Mouse (Mus musculus) heart, postnatal 4 days (tissue): ENCODE results near the gene Adgre5. TPM values are rescaled to one million over a fixed set of nuclear protein-coding genes. Genes with fewer than 3 reads are reported as not detected.
A peak's percentile ranks its signal among the peaks of the same experiment; 100 is the strongest.

Experiments used
- DNase-seq: peaks from one replicate; pipeline ENCODE4 v3.0.0; 2021
- total RNA-seq, 2 experiments: library from RNA; stranded (reverse); gene quantifications; 2 replicates each; pipeline ENCODE4 v1.2.3; 2021

Gene Adgre5
- total RNA-seq, 2 experiments from 2014 or later: 62.8 to 63.4 TPM

DNA sequence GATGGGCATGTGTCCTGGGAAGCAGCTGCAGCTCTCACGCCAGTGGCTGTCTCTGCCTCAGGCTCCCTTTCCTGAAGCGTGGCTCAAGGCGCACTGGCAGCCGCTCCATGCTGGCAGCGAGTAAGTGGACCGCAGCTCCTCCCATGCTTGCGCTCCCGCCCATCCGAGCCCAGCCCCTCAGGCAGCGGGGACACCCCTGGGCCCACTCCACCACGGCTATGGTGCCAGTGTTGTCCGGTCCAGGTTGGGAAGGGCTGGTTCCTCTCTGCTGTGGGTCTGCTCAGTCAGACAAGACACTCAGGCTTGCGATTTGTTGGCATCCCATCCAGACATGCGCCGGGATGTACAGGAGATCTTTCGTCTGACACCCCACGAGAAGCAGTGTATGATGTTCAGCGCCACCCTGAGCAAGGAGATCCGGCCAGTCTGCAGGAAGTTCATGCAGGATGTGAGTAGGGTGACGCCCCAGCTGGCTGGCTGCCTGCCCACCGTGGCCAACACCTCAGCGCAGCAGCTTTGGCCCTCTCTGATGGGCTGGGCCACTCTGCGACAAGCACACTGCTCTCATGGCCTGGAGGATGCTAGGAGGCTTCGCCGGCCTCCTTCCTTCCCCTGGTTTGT, 19.6 kb downstream of the Adgre5 start:
- peak; percentile 83 for DNase-seq

DNA sequence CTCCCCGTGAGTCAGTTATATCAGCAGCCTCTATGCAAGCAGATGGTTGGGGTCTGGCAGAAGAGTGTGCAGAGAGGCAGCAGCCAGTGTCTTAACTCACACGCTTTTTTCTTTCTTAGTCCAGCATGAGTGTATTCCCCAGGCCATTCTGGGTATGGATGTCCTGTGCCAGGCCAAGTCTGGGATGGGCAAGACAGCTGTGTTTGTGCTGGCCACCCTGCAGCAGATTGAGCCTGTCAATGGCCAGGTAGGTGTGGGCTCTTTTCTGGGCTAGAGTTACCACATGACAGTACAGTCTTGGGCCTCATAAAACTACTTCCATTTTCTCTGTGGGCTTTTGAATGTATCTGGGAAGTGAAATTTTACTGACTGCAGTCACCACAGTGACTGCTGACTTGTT, 21.4 kb downstream of the Adgre5 start:
- no peak for DNase-seq

DNA sequence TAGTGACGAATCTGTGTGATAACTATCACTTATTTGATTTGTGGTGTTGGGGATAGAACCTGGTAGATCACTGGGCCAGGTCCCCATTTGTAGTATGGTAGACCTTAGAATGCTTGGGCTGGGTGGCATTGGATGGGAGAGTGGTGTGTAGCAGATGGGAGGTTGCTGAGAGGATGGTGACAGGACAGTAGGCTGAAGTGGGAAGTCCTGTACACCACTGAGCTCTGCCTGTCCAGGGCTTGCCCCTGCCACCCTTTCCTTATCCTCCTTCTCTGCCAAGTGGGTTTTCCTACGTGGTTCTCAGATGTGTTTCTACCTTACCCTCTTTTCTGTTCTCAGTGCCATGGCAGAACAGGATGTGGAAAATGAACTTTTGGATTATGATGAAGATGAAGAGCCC, 22.1 kb downstream of the Adgre5 start:
- no peak for DNase-seq

DNA sequence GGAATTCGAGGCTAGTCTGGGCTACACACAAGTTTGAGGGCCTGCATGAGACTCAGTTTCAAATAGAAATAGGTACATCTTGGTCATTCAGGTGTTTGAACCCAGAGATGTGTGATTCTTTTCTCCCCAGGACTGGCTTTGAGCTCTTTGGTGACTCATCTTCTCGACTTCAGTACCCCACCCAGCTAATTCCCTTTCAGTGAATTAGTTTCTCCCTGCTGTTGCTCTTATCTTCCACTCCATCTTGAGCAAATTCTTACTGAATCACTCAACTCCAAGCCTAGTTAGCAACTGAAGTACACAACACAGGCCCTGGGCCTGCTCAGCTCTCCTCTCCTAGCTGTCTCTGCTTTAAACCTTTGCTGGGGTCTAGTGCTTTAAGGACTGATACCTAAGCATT, 24.6 kb downstream of the Adgre5 start:
- DNase-seq: no peak

DNA sequence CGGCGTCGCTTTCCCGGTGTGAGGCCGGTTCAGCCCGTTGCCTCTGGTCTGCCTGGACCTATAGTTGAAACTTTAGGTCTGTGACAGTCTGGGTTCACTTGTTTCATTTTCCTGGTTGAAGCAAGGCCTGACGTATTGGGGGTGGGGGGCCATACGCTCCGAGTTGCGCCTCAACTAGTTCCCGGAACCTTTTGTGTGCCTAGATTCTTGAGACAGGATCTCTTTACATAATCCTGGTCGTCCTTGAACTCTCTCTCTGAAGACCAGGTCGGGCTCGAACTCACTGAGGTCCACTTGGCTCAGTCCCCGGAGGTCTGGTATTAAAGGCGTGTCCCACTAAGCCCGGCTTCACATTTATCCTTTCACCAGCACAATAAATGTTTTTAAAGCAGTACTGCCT, 25.4 kb downstream of the Adgre5 start:
- no peak for DNase-seq

DNA sequence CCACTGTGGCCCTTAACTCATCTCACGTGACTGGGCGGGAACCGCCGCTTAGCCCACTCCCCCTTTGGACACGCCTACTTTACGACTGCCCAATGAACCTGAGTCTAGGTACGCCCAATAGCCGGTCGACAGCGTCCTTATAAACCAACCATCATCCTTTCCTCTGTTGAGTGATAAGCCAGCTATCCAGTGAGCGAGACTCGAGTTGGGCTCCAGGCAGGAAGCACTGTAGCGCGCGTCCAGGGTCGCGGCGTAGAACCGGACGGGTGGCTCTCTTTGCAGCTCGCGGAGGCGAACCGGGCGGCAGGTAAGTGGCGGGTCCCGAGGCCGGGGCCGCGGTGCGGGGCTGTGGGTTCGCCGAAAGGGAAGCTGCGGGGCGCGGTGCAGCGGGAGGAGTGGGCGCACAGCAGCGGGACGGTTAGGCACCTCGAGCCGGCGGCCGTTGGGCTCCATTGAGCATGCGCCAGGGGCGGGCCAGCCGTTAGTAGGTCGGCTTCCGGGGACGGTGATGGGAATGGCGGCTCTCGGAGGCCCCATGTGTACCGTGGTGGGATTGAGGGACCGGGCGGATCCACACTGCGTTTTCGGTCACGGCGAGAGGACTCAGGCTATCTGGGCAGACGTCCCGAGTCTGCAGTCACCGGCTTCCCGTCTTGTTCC, 26.0 kb downstream of the Adgre5 start, which contains the start of gene Ddx39:
Gene Ddx39, plus strand, starts transcription at position 147 of the 660 bp plus-strand sequence.
- peak; percentile 95 for DNase-seq

DNA sequence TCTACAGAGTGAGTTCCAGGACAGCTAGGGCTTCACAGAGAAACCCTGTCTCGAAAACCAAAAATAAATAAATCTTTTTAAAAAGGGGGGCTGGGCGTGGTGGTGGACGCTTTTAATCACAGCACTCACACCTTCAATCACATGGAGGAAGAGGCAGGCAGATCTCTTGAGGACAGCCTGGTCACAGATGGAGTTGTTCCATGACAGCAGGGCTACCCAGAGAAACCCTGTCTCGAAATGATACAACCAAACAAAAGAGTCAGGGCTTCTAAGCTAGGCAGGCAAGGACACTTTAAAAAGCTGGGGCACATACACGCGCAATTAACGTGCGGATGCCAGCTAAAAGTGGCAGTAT, 26.5 kb downstream of the Adgre5 start:
- no peak for DNase-seq

DNA sequence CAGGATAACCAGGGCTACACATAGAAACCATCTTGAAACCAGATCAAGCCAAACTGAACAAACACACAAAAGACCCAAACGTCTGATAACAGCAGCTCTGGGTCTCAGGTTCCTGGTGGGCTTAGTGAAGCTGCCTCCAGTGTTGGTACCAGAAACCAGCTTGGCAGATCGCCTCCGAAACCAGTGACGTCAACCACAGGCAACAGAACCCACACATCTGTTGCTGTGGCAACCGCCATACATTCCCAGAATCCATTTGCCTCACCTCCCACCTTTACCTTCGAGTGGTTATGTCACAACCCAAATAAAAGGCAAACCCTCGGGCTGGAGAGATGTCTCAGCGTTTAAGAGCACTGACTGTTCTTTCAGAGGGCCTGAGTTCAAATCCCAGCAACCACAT, 33.6 kb downstream of the Adgre5 start:
- DNase-seq: no peak

DNA sequence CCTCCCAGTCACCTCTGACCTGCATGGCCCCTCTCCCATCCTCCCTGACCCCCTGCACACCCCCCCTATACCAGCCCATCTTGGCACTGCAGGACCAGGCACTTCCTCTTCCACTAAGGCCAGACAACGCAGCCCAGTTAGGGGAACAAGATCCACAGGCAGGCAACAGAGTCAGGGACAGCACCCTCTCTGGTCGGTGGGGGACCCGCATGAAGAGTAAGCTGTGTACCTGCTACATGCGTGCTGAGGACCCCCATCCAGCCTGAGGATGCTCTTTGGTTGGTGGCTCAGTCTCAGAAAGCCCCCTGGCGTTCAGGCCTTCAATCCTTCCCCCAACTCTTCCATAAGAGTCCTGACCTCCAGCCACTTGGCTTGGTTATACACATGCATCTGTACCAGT, 34.7 kb downstream of the Adgre5 start:
- DNase-seq: no peak

DNA sequence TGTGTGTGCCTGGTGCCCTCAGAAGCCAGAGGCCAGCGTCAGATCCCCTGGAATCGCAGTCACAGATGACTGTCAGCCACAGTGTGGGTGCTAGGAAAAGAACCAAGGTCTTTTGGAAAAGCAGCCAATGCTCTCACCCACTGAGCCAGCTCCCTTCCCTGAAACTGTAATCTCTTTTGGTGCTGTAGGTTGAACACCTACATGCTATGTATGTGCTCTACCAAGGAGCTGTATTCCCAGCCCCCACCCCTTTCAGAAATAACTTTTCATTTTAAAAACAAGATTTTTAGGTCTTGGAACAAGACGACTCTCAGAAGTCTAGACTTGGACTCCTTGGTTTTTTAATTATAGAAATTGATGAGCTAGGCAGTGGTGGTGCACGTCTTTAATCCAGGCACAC, 37.7 kb downstream of the Adgre5 start:
- DNase-seq: no peak

DNA sequence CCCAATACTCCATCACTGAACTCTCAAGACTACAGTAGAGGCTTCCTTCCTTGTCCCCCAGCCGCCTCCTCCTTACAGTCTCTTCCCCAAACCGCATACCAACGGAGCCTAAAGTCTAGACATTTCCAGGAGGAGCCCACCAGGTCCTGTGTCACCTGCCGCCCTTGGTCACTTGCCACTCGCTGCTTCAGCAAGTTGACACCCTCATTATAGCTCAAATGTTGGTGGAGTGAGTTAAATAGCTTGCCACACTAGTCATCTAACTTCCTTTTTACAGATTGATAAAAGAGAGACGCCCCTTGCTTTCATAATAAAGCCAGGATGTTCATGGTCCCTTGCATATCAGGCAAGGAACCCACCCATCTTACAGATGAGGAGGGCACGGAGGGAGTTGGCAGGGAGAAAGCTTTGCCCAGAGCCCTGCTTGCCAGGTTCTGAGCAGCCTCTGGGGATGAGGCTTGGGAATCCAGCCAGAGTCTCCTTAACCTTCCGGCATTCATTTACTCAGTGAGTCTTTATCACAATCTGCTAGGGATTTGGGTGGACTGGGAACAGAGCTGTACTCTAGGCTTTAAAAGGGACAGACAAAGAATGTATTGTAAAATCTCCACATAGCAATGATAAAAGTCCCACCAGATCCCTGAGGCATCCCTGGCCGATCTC, 40.6 kb downstream of the Adgre5 start:
- no peak for DNase-seq

DNA sequence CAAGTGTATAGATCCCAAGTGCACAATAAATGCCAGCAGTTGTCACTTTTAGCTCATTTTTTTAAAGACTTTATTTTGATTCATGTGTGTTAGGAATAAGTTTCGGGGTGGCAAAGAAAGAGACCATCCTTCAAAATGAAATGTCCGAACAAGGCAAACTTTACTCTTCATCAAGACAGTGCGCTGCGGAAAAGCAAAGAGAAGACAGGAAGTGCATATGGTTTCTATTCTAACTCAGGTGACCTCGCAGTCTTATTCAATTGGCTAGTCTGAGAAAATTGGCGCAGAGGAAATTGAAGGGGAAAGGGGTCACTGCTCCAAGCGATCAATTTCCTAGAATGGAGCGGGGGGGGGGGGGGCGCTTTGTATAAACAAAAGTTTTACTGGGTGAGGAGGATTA, 41.6 kb downstream of the Adgre5 start:
- DNase-seq: no peak

DNA sequence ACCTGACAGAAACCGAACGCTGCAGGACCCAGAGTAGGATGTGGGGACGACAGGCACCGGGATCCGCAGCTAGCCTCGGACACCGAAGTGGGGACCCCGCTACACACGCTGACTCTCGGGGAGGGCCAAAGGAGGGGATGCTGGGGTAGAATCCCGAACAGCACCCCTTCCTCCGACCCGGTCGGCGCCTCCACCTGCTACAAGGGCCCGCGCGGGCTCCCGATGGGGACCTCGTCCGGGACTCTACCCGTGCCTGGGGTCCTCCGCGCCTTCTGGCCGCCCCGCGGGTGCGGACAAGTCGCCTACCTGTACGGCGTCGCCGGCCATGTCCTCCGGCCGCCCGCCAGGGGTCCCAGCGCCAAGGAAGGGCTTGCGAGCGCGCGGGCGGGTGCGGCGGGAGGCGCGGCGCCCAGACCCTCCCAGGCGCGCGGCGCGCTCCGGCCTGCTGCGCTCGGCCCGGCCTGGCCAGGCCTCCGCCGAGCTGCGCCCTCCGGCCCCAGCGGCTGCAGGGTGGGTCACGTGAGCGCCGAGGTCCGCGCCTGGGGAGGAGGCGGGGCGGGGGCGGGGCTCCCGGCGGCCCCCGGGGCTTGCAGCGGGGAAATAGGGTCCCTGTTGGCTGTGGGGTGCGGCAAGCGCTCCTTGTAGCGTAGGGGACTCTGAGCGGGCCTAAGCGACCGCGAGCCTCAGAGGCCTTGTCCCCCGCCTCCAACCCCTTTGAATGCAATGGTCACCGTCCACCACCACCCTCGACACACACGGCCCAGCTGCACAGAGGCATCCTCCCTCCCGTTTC, 42.3 kb downstream of the Adgre5 start, which contains the start of gene Pkn1:
Gene Pkn1, minus strand, starts transcription at position 519 of the 793 bp plus-strand sequence.
- DNase-seq: peak; percentile 84

DNA sequence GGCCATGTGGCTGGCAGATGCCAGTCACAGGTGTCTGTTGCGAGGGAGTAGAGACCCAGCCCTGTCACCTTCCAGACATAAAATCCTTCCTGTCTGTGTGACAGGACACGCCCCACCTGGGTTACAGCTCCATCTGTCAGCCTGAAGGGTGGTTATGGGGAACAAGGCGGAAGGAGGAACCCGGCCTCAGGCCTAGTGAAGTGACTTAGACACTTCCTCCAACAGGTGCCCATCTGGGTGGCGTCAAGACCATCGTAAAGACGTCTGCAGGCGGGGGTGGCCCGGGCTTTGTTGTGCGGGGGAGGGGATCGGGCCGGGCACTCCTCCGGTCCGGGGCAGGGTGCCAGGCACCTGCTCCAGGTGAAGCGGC, 42.9 kb downstream of the Adgre5 start:
- no peak for DNase-seq

DNA sequence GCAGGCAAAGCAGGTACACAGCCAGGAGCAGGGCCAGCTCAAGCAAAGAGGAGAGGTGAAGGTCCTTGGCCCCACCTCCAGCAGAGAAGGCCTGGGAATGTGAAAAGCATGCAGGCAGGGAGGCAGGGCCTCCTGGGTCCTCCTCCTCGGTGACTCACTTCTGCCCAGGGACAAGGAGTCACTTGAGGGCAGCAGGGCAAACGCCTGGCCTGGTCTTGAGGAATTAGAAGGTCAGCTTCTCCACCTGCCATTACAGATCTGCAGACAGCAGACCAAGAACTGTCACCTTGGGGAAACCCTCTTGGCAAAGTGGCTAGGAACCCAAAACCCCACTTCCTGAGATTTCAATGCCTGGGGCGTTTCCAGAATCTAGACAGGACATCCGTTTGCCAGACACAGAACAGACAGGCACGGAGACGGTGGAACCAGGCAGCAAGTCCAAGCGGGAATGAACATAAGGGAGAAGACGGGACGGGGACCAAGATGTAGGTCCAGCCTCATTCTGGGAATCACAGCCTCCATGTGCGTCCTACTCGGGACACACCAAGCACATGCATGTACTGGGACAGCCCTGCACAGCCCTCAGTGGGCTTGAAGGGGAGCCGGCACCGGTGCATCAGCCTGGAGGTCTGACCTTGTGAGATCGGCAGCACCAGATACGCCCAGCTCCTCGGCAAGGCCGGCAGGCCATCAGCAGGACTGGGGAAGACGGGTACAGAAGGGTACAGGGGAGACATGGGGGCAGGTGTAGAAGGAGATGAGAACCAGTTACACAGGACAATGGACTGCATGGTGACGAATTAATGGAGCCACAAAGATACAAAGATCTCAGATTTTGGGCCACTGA, 43.5 kb downstream of the Adgre5 start:
- peak; percentile 45 for DNase-seq

DNA sequence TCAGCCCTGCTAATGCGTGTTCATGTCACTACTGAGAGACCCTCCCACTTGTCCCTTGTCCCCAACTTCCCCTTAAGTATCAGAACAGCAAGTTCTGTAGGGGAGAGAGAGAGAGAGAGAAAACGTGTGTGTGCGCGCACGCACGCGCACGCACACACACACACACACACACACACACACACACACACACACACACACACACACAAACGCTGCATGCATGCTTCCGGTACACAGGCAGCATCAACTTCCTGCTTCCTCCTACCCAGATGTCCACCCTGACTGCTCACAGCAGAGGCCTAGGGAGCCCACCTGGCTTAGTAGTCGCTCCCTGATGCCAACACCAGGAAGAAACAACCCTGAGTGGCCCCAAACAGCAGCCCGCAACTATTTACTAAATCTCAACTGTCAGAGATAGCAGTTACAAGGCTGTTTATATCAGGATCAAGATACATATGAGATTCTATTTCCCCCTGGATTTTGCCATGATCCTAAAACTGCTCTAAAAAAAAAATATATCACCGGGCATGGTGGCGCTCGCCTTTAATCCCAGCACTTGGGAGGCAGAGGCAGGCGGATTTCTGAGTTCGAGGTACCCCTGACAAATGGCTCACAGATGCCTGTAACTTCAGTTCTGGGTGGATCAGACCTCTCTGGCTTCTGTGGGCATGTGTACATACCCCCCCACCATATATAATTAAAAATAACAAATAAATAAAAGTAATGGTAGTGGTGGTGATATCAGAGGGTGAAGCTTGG, 45.6 kb downstream of the Adgre5 start:
- no peak for DNase-seq

DNA sequence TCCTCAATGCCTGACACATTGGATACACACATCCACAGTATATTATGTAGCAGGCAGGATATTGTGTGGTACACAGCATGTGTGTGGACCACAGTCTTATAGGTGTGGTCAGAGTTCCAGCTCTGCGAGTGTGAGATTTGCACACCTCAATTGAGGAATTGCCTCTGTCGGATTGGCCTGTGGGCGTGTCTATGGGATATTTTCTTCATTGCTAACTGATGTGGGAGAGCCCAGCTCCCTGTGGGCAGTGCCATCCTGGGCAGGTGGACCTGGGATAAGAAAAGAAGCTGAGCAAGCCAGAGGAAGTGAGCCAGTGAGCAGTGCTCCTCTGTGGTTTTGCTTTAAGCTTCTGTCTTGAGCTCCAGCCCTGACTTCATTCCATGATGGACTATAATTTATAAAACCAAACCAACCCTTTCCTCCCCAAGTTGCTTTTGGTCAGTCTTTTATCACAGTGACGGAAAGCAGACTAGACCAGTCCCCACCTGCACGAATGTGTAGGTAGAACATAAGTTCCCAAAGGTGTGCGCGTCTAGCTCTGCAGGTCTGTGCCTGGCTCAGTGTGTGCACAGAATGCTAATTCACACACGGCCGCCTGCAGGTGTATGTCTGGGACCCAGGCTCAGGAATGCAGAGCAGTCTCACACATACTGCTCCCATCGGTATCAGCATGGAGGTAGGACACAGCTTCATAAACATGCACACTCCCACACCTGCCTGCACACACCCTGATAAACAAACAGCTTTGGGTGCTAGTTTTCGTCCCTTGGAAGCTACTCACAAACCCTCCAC, 46.6 kb downstream of the Adgre5 start:
- no peak for DNase-seq

DNA sequence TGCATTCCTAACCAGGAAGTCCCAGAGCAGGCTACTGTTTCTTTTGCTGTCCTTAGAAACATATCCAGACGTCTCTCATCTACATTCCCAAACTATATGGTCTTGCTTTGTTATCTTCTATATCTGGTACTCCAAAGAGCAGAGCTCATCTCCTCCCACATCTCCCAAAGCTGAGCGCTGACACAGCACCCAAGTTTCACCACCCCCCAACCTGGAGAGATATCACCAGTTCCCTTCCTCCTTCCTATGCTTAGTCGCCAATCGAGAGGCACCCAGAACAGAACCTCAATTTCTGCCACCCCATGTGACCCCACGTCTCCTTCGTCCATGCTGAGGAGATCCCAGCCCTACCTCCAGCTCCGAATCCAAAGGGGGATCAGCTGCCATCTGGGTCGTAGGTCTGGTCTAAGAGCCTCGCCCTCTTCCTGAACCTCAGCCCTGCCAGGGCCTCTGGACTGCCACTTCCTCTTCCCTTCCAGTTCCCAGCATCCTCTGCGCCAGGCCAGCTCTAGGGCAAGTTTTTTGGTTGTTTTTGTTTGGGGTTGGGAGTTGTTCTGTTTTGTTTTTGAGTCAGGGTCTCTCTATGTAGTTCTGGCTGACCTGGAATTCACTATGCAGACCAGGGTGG, 47.4 kb downstream of the Adgre5 start:
- no peak for DNase-seq

DNA sequence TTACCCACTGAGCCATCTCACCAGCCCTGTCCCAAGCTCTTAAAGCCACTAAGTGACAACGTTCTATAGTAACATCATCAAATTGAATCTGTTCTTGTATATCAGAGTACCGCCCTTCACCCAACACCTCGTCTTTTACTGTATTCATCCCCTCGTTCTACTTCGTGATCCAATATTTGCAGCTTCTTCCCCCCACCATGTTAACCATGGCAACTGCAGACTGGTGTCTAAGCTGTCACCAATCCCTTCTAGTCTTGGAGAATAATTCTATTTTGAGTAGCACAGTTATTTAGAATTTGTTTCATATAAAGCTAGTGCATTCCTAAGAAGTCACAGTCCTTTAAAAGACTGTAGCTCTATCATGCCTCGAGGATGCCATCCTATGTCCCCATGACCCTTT, 51.9 kb downstream of the Adgre5 start:
- no peak for DNase-seq

DNA sequence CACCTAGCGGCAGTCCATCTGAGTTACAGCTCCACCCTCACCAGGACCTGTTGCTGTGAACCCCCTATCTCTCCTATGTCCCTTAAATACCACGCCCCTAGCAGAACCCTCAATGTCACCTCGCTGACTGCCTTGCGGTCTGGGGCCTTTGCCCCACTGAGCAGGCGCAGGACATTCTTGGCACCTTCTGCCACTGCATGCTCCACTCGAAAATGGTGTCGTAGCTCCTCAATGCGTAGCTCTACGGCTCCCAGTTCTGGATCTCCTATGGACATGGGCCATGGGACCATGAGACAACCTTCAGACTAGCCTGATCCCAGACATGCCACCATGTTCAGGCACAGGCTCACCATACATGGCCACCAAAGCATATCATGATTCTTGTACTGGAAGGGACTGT, 56.6 kb downstream of the Adgre5 start:
- DNase-seq: no peak
